Mouse (Mus musculus): ENCODE measurements around the gene Mfap4. TPM values are rescaled to one million over a fixed set of nuclear protein-coding genes. Genes with fewer than 3 reads are reported as not detected.

Mfap4 gene
- total RNA-seq, 2 experiments from 2014 or later: not detected

- ATAC-seq (replicated peaks; ENCODE audit: poor library complexity): no peak
These were observed 3.8 kb upstream of the Mfap4 start for GRCm38 (mm10) chr11:61481239-61482090.

- ATAC-seq (replicated peaks; ENCODE audit: poor library complexity): no peak
These were observed 1.9 kb upstream of the Mfap4 start for GRCm38 (mm10) chr11:61483226-61483845.

- no peak for ATAC-seq (replicated peaks; ENCODE audit: poor library complexity)
These were observed 997 bp upstream of the Mfap4 start for GRCm38 (mm10) chr11:61484256-61484612.

GRCm38 (mm10) chr11:61485541-61486457 lies 568 bp downstream of the Mfap4 start:
- no peak for ATAC-seq (replicated peaks; ENCODE audit: poor library complexity)

- ATAC-seq (replicated peaks; ENCODE audit: poor library complexity): no peak
These were observed 1.4 kb downstream of the Mfap4 start for GRCm38 (mm10) chr11:61486458-61487219.

- ATAC-seq (replicated peaks; ENCODE audit: poor library complexity): no peak
These were observed 2.2 kb downstream of the Mfap4 start for GRCm38 (mm10) chr11:61487401-61487800.

GRCm38 (mm10) chr11:61487936-61488335 lies 2.7 kb downstream of the Mfap4 start:
- ATAC-seq (replicated peaks; ENCODE audit: poor library complexity): no peak

GRCm38 (mm10) chr11:61489085-61489484 lies 3.9 kb downstream of the Mfap4 start:
- ATAC-seq (replicated peaks; ENCODE audit: poor library complexity): no peak

GRCm38 (mm10) chr11:61489874-61490273 lies 4.6 kb downstream of the Mfap4 start:
- no peak for ATAC-seq (replicated peaks; ENCODE audit: poor library complexity)

- ATAC-seq (replicated peaks; ENCODE audit: poor library complexity): no peak
These were observed 5.8 kb downstream of the Mfap4 start for GRCm38 (mm10) chr11:61490944-61491520.

GRCm38 (mm10) chr11:61492749-61493401 lies 7.6 kb downstream of the Mfap4 start:
- no peak for ATAC-seq (replicated peaks; ENCODE audit: poor library complexity)

GRCm38 (mm10) chr11:61493525-61494128 lies 8.4 kb downstream of the Mfap4 start:
- ATAC-seq (replicated peaks; ENCODE audit: poor library complexity): peak; percentile 57

- ATAC-seq (replicated peaks; ENCODE audit: poor library complexity): peak; percentile 89
These were observed 9.1 kb downstream of the Mfap4 start, which contains the start of gene Mapk7 for GRCm38 (mm10) chr11:61494129-61494997. TSS of gene Mapk7 (minus strand) at chr11:61494406.

GRCm38 (mm10) chr11:61495528-61495927 lies 10.3 kb downstream of the Mfap4 start:
- ATAC-seq (replicated peaks; ENCODE audit: poor library complexity): no peak

GRCm38 (mm10) chr11:61497490-61497889 lies 12.3 kb downstream of the Mfap4 start:
- ATAC-seq (replicated peaks; ENCODE audit: poor library complexity): no peak

GRCm38 (mm10) chr11:61498736-61499504 lies 13.7 kb downstream of the Mfap4 start:
- ATAC-seq (replicated peaks; ENCODE audit: poor library complexity): peak; percentile 26

- ATAC-seq (replicated peaks; ENCODE audit: poor library complexity): no peak
These were observed 18.7 kb downstream of the Mfap4 start for GRCm38 (mm10) chr11:61503933-61504332.
